Mouse (Mus musculus): ENCODE results near the gene Kcnj12. TPM values are rescaled to one million over a fixed set of nuclear protein-coding genes. Genes with fewer than 3 reads are reported as not detected.

Gene Kcnj12
- polyA plus RNA-seq, 1 experiment from 2014 or later, result 7.8 TPM

DNA sequence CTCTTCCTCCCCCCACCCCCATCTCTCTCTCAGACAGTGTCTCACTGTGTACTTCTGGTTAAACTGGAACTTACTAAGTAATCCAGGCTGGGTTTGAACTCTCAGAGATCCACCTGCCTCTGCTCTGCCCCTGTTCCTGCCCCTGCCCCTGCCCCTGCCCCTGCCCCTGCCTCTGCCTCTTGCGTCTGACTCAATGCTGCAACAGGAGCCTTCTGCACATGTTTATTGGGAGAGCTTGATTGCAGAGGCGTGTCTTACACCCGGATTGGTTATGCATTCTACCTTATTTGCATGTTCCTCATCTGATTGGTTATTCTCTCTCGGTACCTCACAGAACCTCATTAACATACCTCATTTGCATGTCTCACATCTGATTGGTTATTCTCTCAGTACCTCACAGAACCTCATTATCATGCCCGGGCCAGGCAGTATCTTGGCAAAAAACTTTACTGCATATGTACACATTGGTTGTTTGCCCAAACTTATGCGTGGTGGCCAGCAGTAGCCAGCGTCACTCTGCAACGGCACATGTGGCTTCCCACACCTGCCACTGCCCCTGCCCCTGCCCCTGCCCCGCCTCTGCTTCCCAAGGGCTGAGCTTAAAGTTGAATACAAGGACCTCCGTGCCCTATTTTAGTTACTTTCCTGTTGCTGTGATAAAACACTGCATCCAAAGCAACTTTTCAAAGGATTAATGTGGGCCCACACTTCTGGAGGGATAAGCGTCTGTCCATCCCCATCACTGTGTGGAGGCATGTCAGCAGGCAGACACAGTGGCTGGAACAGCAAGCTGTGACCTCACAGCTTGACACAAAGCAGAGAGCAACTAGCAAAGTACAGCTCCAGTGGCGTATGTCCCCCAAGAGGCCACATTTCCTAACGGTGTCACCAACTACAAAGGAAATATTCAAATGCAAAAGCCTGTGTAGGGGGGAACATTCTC lies 80.3 kb downstream of the Kcnj12 start:
- Histone ChIP-seq H3K4me2 (no peak overlapping the region), H3K27me3 (0 out of 2 replicates have a peak, but pooled peaks cover 5% of the 10 kb centered on the region), H3K4me3 (no peak overlapping the region), H3K27ac (replicated peaks) (no peak overlapping the region), H3K9me3 (no peaks in the 10 kb centered on the region), H3K36me3 (no peaks in the 10 kb centered on the region), H3K4me1 (replicated peaks) (0 out of 2 replicates have a peak, but pooled peaks cover 3% of the 10 kb centered on the region), H3K9ac (no peak overlapping the region)
- WGBS, result 61% methylated on average over 13 of the region's 13 CpGs
- ATAC-seq (ENCODE audit: low read depth), result no peak

DNA sequence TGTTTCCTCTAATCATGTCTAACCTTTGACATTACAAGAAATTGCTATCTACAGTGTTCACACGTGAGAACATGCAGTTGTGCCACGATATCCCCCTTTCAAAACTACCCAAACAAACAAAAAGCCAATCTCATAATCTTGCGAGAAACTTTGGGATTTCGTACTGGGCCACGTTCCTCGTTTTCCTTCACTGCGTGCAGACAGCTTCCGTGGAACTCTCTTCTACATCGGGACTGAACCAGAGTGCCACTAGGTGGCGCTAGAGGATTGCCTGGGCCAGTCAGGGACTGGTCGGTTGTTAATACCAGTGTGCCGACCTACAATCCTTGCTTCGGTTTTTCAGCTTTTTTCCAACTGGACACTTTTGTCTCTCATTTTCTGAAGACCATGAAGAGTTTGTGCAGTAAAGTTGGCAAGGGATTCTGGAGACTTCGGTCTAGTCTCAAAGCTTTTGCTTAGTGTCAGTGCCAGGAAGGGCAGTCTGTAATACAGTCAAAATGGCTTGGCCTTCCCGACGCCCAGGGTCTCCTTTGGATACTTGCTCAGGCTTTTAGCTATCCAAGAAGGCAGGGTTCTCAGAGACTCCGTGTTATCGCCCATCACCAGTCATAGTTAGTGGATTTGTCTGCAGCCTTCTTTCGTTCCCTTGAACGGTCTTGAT lies 82.0 kb downstream of the Kcnj12 start:
- peak; percentile 90 for ATAC-seq (ENCODE audit: low read depth)
- H3K4me1 ChIP-seq (replicated peaks), result 0 out of 2 replicates have a peak, but pooled peaks cover 3% of the 10 kb centered on the region
- no peak overlapping the region for H3K27ac ChIP-seq (replicated peaks)
- H3K4me3 ChIP-seq, result no peak overlapping the region
- H3K9ac ChIP-seq, result no peak overlapping the region
- H3K9me3 ChIP-seq, result no peaks in the 10 kb centered on the region
- WGBS, result 20% methylated on average over 20 of the region's 20 CpGs
- H3K4me2 ChIP-seq, result peak overlapping the region; percentile 29
- H3K36me3 ChIP-seq, result no peaks in the 10 kb centered on the region
- 0 out of 2 replicates have a peak, but pooled peaks cover 5% of the 10 kb centered on the region for H3K27me3 ChIP-seq

DNA sequence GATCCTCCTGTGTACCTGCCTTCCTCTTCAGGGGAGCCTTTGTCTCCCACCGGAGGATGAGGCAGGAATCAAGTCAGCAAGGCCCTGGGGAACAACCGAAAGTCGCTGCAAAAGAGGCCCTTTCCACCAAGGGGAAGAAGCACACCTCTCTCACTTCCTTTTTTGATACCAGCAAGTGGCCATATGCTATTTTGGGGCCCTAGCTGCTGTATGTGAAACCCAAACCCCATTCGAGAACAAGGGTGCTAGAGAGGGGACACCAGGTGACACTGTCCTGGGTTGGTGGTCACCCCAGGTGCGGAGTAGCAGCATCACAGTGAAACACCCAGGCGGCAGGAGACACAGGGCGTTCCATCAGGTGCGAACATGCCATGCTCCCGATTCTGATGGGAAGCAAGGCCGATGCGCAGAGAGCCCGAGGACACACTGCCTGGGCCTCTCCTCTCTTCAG lies 86.6 kb downstream of the Kcnj12 start:
- WGBS, result 88% methylated on average over 12 of the region's 12 CpGs

DNA sequence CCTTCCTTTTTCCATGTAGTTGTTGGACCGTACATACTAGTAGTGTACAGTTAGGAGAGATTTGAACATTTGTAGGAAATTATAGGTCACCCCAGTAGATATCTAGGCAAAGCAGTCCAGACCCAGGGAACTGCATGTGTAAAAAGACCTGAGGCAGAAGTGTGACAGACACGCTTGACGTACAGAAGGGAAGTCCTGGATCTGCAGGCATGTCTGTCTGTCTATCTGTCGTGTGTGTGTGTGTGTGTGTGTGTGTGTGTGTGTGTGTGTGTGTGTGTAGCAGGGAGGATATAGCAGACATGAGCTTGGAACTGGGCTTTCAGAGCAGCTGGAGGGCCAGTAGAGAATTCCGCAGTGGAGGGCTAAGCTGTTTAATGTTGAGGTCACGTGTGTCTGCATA lies 87.3 kb downstream of the Kcnj12 start:
- no peaks in the 10 kb centered on the region for H3K9me3 ChIP-seq
- no peak overlapping the region for H3K9ac ChIP-seq
- H3K4me2 ChIP-seq, result no peak overlapping the region
- H3K36me3 ChIP-seq, result no peaks in the 10 kb centered on the region
- H3K4me1 ChIP-seq (replicated peaks), result 0 out of 2 replicates have a peak, but pooled peaks cover under 1% of the 10 kb centered on the region
- H3K4me3 ChIP-seq, result no peak overlapping the region
- no peak for ATAC-seq (ENCODE audit: low read depth)
- H3K27ac ChIP-seq (replicated peaks), result no peak overlapping the region
- H3K27me3 ChIP-seq, result no peaks in the 10 kb centered on the region
- WGBS, result 92% methylated on average over 6 of the region's 6 CpGs

More for the DNA sequence above, 86.6 kb downstream of the Kcnj12 start:
- no peaks in the 10 kb centered on the region for H3K36me3 ChIP-seq
- 0 out of 2 replicates have a peak, but pooled peaks cover 1% of the 10 kb centered on the region for H3K27me3 ChIP-seq
- no peak overlapping the region for H3K4me2 ChIP-seq
- no peak overlapping the region for H3K27ac ChIP-seq (replicated peaks)
- no peak overlapping the region for H3K9ac ChIP-seq
- ATAC-seq (ENCODE audit: low read depth), result no peak
- 0 out of 2 replicates have a peak, but pooled peaks cover 3% of the 10 kb centered on the region for H3K4me1 ChIP-seq (replicated peaks)
- H3K4me3 ChIP-seq, result no peak overlapping the region
- H3K9me3 ChIP-seq, result no peaks in the 10 kb centered on the region

DNA sequence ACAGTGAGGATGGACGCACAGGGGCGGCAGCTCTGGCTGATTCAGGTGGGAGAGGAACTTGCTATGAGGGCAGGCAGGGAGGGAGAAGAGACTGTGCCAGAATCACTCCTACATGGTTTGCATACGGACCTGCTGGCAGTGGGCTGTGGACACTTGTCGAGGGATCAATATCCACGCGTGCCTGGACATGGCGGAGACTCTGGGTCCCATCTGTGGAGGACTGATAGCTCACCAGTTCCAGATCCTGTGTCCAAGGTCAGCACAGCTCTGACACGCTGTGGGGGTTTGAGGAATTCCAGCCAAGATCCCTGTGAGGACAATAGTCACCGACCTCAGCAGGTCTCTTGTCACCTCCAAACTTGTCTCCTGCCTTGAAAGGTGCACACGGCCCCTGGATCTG lies 87.7 kb downstream of the Kcnj12 start:
- H3K4me2 ChIP-seq, result no peak overlapping the region
- H3K9ac ChIP-seq, result no peak overlapping the region
- no peaks in the 10 kb centered on the region for H3K27me3 ChIP-seq
- ATAC-seq (ENCODE audit: low read depth), result no peak
- H3K9me3 ChIP-seq, result no peaks in the 10 kb centered on the region
- H3K36me3 ChIP-seq, result no peaks in the 10 kb centered on the region
- no peaks in the 10 kb centered on the region for H3K4me1 ChIP-seq (replicated peaks)
- no peak overlapping the region for H3K4me3 ChIP-seq
- H3K27ac ChIP-seq (replicated peaks), result no peak overlapping the region
- WGBS, result 82% methylated on average over 10 of the region's 10 CpGs

DNA sequence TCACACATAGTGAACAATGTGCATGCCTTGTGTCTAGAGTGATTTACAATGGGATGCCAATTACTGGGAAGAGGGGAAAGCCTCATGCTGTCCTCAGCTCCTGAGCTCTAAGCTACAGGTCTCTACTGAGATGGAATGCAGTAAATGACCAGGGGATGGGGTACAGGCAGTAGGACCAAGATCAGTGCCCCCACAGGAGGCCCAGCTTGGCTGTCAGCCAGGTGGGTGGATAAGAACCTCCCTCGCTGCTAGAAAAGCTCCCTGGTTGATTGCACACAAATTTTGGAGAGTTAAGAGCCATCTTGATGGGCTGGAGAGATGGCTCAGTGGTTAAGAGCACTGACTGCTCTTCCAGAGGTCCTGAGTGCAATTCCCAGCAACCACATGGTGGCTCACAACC lies 88.6 kb downstream of the Kcnj12 start:
- WGBS, result 41% methylated on average over 1 of the region's 1 CpGs
- ATAC-seq (ENCODE audit: low read depth), result no peak

DNA sequence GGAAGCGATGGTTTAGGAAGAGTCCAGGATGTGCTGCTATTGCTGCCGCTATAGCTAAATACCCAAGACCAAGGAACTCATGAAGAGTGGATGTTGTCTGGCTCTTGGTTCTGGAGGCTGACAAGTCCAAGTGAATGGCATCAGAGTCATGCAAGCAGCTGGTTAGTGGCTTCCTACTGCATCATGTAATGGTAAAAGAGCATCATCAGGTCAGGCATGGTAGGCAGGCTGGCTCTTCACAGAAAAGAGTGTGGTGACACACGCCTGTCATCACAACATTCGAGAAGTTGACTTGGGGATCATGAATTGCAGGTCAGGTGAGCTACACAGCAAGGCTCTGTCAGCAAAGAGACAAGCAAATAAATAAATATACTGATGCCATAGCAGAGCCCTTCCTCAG lies 89.1 kb downstream of the Kcnj12 start:
- Histone ChIP-seq H3K4me3 (no peak overlapping the region), H3K9ac (no peak overlapping the region), H3K4me2 (no peak overlapping the region), H3K4me1 (replicated peaks) (no peaks in the 10 kb centered on the region), H3K36me3 (no peaks in the 10 kb centered on the region), H3K9me3 (no peaks in the 10 kb centered on the region), H3K27ac (replicated peaks) (no peak overlapping the region), H3K27me3 (no peaks in the 10 kb centered on the region)
- WGBS, result 90% methylated on average over 4 of the region's 4 CpGs
- no peak for ATAC-seq (ENCODE audit: low read depth)

More for the DNA sequence above, 88.6 kb downstream of the Kcnj12 start:
- Histone ChIP-seq H3K9ac (no peak overlapping the region), H3K4me1 (replicated peaks) (no peaks in the 10 kb centered on the region), H3K4me3 (no peak overlapping the region), H3K4me2 (no peak overlapping the region), H3K36me3 (no peaks in the 10 kb centered on the region), H3K27ac (replicated peaks) (no peak overlapping the region), H3K9me3 (no peaks in the 10 kb centered on the region), H3K27me3 (no peaks in the 10 kb centered on the region)

DNA sequence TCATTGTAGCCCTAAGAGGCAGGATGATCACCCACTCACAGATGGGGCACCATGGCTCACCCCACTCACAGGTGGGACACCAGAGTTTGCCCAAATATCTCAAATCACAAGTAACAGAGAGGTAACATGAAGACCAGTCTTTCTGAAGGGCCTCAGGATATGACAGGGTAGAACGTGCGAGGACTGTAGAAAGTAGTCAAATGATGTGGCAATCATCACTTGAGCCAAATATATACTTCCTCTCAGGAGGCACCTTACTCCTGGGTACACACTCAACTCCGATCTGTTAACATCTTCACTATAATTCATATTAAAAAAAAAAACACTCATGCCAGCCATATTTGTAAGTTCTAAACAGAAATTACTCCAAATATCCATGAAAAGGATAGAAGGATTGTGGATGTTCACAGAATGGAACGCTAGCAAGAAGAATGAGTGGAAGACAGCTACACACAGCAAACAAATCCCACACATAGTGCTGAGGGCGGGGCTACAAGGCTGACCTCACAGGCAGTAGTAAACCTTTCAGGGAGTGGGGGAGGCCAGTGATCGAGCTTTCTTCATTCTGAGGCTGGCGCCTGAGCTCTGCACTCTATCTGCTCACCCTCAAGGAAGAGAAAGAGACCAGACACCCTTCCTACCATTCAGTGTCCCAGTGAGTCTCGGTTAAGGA lies 90.1 kb downstream of the Kcnj12 start:
- H3K9ac ChIP-seq, result no peak overlapping the region
- H3K27ac ChIP-seq (replicated peaks), result no peak overlapping the region
- no peaks in the 10 kb centered on the region for H3K36me3 ChIP-seq
- H3K4me3 ChIP-seq, result no peak overlapping the region
- H3K27me3 ChIP-seq, result no peaks in the 10 kb centered on the region
- ATAC-seq (ENCODE audit: low read depth), result no peak
- no peaks in the 10 kb centered on the region for H3K4me1 ChIP-seq (replicated peaks)
- WGBS, result 84% methylated on average over 8 of the region's 8 CpGs
- no peak overlapping the region for H3K4me2 ChIP-seq
- H3K9me3 ChIP-seq, result no peaks in the 10 kb centered on the region

DNA sequence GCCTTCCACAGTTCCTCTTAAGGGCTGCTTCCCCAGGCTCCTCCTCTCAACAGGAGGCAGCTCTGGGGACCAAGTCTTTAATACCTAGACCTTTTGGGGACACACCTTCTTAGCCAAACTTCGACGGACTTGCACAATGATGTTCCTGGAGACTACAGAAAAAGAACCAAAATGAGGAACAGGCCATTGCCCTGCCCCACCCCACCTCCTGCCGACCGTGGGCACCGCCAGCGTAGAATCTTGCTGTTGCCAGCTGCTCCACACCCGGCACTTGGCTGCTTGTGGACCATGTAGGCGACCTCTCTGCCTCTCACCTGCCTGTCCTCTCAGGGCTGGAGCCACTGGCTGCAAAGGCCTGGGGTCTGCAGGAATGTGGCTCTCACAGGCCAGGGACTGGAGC lies 93.9 kb downstream of the Kcnj12 start:
- no peak for ATAC-seq (ENCODE audit: low read depth)
- no peak overlapping the region for H3K4me3 ChIP-seq
- 67% methylated on average over 8 of the region's 8 CpGs for WGBS
- H3K27me3 ChIP-seq, result no peaks in the 10 kb centered on the region
- H3K27ac ChIP-seq (replicated peaks), result no peak overlapping the region
- no peaks in the 10 kb centered on the region for H3K9me3 ChIP-seq
- no peak overlapping the region for H3K9ac ChIP-seq
- no peaks in the 10 kb centered on the region for H3K36me3 ChIP-seq
- H3K4me1 ChIP-seq (replicated peaks), result no peaks in the 10 kb centered on the region
- no peak overlapping the region for H3K4me2 ChIP-seq

DNA sequence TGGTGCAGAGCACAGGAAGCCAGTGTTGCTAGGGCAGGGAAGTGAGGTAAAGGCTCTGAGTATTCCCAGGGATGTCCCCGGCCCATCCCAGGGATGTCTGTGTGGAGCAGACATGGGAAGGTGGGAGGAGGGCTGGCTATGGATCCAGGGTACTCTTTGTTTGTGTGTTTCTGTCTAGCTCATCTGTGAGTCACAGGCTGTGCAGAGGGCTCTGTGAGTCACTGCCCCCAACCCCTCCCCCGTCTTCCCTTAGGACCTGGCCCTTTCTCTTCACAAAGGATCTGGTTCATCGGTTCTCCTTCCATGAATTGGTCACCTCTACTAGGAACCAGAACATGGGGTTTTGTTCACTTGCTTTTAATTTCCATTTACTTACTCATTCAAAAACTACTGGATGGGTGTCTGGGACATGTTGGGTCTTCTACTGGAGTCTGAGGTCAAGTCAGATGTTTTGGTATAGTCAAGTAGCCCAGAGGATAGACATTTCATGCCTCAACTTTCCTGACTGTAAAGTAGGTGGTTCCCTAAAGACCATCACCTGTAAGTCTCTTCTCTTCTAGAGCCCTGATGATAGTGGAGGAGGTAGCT lies 97.7 kb downstream of the Kcnj12 start:
- Histone ChIP-seq H3K9me3 (no peaks in the 10 kb centered on the region), H3K36me3 (no peaks in the 10 kb centered on the region), H3K4me2 (no peak overlapping the region), H3K27me3 (no peaks in the 10 kb centered on the region), H3K27ac (replicated peaks) (no peak overlapping the region), H3K4me1 (replicated peaks) (no peaks in the 10 kb centered on the region), H3K4me3 (no peak overlapping the region), H3K9ac (no peak overlapping the region)
- ATAC-seq (ENCODE audit: low read depth), result no peak
- WGBS, result 86% methylated on average over 3 of the region's 3 CpGs

Data from neural tube, embryonic 13.5 days (tissue).